Mouse (Mus musculus): ENCODE measurements around the gene Brms1. TPM values are rescaled to one million over a fixed set of nuclear protein-coding genes. Genes with fewer than 3 reads are reported as not detected.

The Brms1 gene
- total RNA-seq, 2 experiments from 2014 or later: 14.7 to 15.1 TPM

Other genes with a start within 250 kb of the Brms1 start
- gene Rbm4, start 247.5 kb upstream of the Brms1 start, total RNA-seq (2021): 10 to 100 TPM; 63.5 to 65.8 TPM
- gene Gm21992, start 229.7 kb upstream of the Brms1 start, total RNA-seq (2021): 10 to 100 TPM; 12.9 to 19.3 TPM
- gene Rbm14, start 229.7 kb upstream of the Brms1 start, total RNA-seq (2021): 10 to 100 TPM; 49.3 to 52.6 TPM
- gene Ccs, start 202.0 kb upstream of the Brms1 start, total RNA-seq (2021): 10 to 100 TPM; 33.5 to 33.7 TPM
- 1 to 10 TPM; 2.1 to 2.2 TPM for gene Ccdc87, start 202.0 kb upstream of the Brms1 start, total RNA-seq (2021)
- 100 to 1,000 TPM; 115 to 120 TPM for gene Ctsf, start 186.2 kb upstream of the Brms1 start, total RNA-seq (2021)
- 1 to 10 TPM; 2.8 to 3.0 TPM for gene Actn3, start 163.4 kb upstream of the Brms1 start, total RNA-seq (2021)
- gene Zdhhc24, start 162.7 kb upstream of the Brms1 start, total RNA-seq (2021): 10 to 100 TPM; 27.7 to 29.0 TPM
- gene Bbs1, start 134.7 kb upstream of the Brms1 start, total RNA-seq (2021): 10 to 100 TPM; 46.5 to 47.2 TPM
- 10 to 100 TPM; 56.2 to 60.4 TPM for gene Dpp3, start 113.1 kb upstream of the Brms1 start, total RNA-seq (2021)
- gene Peli3, start 98.2 kb upstream of the Brms1 start, total RNA-seq (2021): 10 to 100 TPM; 15.9 to 17.2 TPM
- 10 to 100 TPM; 60.2 to 61.9 TPM for gene Mrpl11, start 79.2 kb upstream of the Brms1 start, total RNA-seq (2021)
- gene Npas4, start 51.0 kb upstream of the Brms1 start, total RNA-seq (2021): 10 to 100 TPM; 10.7 to 11.3 TPM
- 10 to 100 TPM; 17.2 to 21.6 TPM for gene Slc29a2, start 17.5 kb upstream of the Brms1 start, total RNA-seq (2021)
- gene B4gat1, start 2.5 kb upstream of the Brms1 start, total RNA-seq (2021): 100 to 1,000 TPM; 148 to 151 TPM
- 1 to 10 TPM; 4.8 to 6.2 TPM for gene AC124502.3, start 2.5 kb upstream of the Brms1 start, total RNA-seq (2021)
- gene Rin1, start 9.1 kb downstream of the Brms1 start, total RNA-seq (2021): 10 to 100 TPM; 59.6 to 66.7 TPM
- gene Cd248, start 26.7 kb downstream of the Brms1 start, total RNA-seq (2021): 1 to 10 TPM; 9.0 to 9.4 TPM
- gene Tmem151a, start 44.2 kb downstream of the Brms1 start, total RNA-seq (2021): 100 to 1,000 TPM; 164 to 171 TPM
- gene Yif1a, start 47.2 kb downstream of the Brms1 start, total RNA-seq (2021): 10 to 100 TPM; 24.2 to 27.5 TPM
- gene Cnih2, start 57.2 kb downstream of the Brms1 start, total RNA-seq (2021): 100 to 1,000 TPM; 325 to 352 TPM
- 100 to 1,000 TPM; 176 to 184 TPM for gene Rab1b, start 65.7 kb downstream of the Brms1 start, total RNA-seq (2021)
- gene Klc2, start 77.2 kb downstream of the Brms1 start, total RNA-seq (2021): 100 to 1,000 TPM; 220 to 226 TPM
- gene Pacs1, start 231.8 kb downstream of the Brms1 start, total RNA-seq (2021): 10 to 100 TPM; 66.2 to 69.4 TPM